Mouse (Mus musculus) yolk sac, embryonic 10.5 days (tissue): ENCODE measurements around the gene Gm42372.

Source experiments
- DNase-seq: peaks from one replicate; pipeline ENCODE4 v3.0.0-alpha.2; 2017; ENCODE audit warnings: low spot score

The Gm42372 gene

GRCm38 (mm10) chr7:17007300-17007699, 24.4 kb downstream of the Gm42372 start:
- DNase-seq: no peak

DNA sequence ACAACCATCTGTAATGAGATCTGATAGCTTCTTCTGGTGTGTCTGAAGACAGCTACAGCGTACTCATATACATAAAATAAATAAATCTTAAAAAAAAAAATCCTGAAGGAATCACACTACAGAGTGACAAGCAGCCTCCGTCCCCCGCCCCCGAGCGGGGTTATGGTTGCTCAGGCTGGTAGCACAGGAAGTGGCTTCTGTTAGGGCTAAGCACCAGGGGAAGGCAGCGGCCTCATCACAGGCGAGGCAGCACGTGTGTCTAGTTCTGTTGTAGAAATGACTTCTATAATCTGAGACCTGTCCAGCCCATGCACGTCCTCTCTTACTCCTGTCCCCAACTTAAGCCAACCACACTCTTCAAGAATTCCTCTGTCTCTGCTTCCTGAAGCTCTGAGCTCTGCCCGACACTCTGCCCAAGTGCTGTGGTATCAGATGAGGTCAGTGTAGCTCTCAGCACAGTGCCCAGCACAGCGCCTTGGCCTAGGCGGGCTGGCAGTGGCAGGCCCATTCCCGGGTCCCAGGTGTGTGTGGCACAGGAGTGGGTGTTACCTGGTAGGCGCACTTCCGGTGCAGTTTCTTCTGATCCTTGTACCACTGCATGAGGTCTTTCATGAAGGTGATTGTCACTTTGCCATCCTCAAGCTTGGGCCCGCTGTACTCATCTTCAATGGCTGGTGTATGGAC, 26.6 kb downstream of the Gm42372 start:
- no peak for DNase-seq

GRCm38 (mm10) chr7:17010010-17010347, 27.1 kb downstream of the Gm42372 start:
- DNase-seq: no peak

- no peak for DNase-seq
These were observed 29.2 kb downstream of the Gm42372 start for GRCm38 (mm10) chr7:17011909-17012590.

DNA sequence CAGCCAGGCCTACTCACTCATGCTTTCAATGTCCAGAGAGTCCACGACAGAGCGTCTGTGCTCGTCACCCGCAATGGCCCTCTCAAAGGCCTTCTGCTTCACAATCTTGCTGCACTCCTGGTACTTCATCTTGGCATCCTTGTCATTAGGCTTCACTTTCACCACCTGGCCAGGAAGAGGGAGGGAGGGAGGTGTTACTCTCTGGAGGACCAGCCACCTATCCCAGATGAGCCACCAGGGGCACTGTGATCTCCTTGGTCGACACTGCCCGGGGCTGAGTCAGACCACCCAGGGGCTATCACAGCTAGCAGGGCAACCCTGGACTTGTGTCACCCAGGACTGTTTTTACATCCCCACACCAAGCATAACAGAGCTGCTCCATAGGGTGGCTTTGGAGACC, 32.5 kb downstream of the Gm42372 start:
- DNase-seq: no peak

- DNase-seq: no peak
These were observed 34.1 kb downstream of the Gm42372 start for GRCm38 (mm10) chr7:17017036-17017435.

GRCm38 (mm10) chr7:17017921-17018320, 35.0 kb downstream of the Gm42372 start:
- no peak for DNase-seq

DNA sequence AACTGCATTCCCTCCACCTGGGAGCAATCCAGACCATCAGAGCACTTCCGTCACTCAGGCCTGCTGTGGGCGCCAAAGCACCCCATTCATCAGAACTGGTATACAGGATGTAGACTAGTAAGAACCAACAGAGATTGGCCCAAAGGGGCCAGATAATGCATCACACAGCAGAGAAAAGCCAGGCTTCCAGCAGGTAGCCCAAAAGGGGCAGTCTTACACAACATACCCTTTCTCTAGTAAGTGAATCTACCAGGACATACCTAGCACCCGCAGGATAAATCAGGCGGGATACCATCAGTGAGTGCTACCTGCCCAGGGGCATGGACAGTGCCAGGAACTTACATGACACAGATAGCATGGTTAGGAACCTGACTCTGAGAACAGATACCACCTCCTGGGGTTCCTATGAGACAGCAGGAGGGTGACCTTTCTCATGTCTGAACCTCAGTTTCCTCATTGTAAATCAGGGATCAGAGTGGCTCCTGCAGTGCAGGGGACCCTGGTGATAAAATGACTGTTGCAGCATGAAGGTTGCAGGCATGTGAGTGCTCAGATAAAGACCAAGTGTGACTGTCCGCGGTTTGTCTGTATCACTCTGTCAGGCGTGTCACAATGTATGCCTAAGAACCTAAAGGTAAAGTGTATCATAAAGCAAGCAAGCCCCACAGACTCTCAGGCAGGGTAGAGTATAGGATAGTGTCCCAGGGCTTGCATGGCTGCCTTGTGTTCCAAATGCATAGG, 36.7 kb downstream of the Gm42372 start:
- DNase-seq: no peak

GRCm38 (mm10) chr7:17022176-17022575, 39.3 kb downstream of the Gm42372 start:
- DNase-seq: no peak

DNA sequence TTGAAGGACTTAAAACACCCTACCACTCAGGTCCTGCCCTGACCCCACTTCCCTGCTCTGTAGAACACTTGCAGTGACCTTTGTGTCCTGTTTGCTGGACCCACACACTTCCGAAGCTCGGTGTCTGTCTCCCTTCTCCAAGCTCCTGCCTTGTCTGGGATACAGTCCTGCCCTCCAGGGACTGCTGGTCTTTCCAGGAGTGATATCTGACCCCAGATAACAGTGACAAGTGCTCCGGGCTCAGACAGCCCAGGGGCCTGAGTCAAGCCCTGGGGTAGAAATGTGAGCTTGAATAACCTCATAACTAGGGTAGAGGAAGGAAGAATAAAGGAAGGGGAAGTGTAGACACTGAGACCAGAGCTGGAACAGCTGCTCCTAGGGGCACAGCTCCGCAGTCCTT, 40.8 kb downstream of the Gm42372 start:
- DNase-seq: no peak

DNA sequence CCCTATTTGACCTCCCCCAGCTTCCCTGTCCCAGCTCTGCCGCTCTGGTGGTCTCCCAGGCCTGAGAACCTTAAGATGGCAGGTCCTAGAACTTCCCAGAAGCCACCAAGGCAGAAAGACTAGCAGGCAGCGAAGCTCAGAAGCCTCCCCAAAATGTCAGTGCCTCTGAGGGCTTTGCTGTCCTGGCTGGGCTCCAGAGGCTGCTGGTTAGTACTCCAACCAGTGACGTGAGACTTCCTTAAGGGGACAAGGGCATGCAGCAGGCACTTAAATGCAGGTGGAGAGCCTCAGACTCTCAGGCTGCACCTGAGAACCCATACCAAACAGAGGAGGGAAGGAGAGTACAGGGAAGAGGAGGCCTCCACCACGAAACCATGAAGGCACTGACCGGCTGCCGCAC, 41.3 kb downstream of the Gm42372 start:
- no peak for DNase-seq

- no peak for DNase-seq
These were observed 42.1 kb downstream of the Gm42372 start for GRCm38 (mm10) chr7:17024814-17025504.

- no peak for DNase-seq
These were observed 42.6 kb downstream of the Gm42372 start for GRCm38 (mm10) chr7:17025505-17025894.

GRCm38 (mm10) chr7:17025896-17026622, 43.2 kb downstream of the Gm42372 start:
- no peak for DNase-seq

- DNase-seq: no peak
These were observed 44.1 kb downstream of the Gm42372 start for GRCm38 (mm10) chr7:17026710-17027587.

- DNase-seq: peak; percentile 97
These were observed 44.9 kb downstream of the Gm42372 start, which contains the start of gene Ppp5c for GRCm38 (mm10) chr7:17027588-17028343. Ppp5c (minus strand) TSS chr7:17027924.

- no peak for DNase-seq
These were observed 46.0 kb downstream of the Gm42372 start for GRCm38 (mm10) chr7:17028923-17029322.

GRCm38 (mm10) chr7:17030239-17030638, 47.4 kb downstream of the Gm42372 start:
- no peak for DNase-seq
